Mouse (Mus musculus): ENCODE measurements at regions not wholly inside any gene's neighbourhood (a gene's known extent, or its start where the extent isn't known, plus 50 kb on each side); places are given as distances from the start of the nearest gene placed in this dataset.

- no peak for TF ChIP-seq CTCF (IDR thresholded peaks at IDR 0.05; ENCODE audit: low read depth)
- TF ChIP-seq EP300 (IDR thresholded peaks at IDR 0.05; ENCODE audit: low read depth) = no peak
- H3K4me2 ChIP-seq (ENCODE audit: low read depth) = no peak overlapping the region
- H3K27me3 ChIP-seq (ENCODE audit: control insufficient read depth, insufficient read depth, low read length) = no peaks in the 10 kb centered on the region
- H3K9ac ChIP-seq (replicated peaks) = no peak overlapping the region
- H3K36me3 ChIP-seq (replicated peaks; ENCODE audit: control insufficient read depth, insufficient read depth, low read depth) = no peaks in the 10 kb centered on the region
- ATAC-seq (ENCODE audit: insufficient read depth) (no peak), DNase-seq (ENCODE audit: low read depth in 3 of 3, low spot score in 3 of 3) (no peak)
- WGBS (ENCODE audit: insufficient replicate concordance) = 37% methylated on average over 8 of the region's 8 CpGs
- H3K4me3 ChIP-seq (ENCODE audit: insufficient read depth in 1 of 2, low read depth in 2 of 2, low read length in 2 of 2) = no peak overlapping the region
- no peaks in the 10 kb centered on the region for H3K4me1 ChIP-seq (replicated peaks; ENCODE audit: control insufficient read depth in 2 of 2, insufficient read depth in 2 of 2, low read length in 1 of 2)
- H3K9me3 ChIP-seq (ENCODE audit: control insufficient read depth, low read length) = no peaks in the 10 kb centered on the region
- H3K27ac ChIP-seq = no peak overlapping the region
Measured at GRCm38 (mm10) chr12:15536852-15537368, 279.8 kb downstream of the Trib2 start.

- H3K4me3 ChIP-seq (ENCODE audit: insufficient read depth in 1 of 2, low read depth in 2 of 2, low read length in 2 of 2) = no peak overlapping the region
- no peak overlapping the region for H3K9ac ChIP-seq (replicated peaks)
- TF ChIP-seq CTCF (IDR thresholded peaks at IDR 0.05; ENCODE audit: low read depth) (no peak), EP300 (IDR thresholded peaks at IDR 0.05; ENCODE audit: low read depth) (no peak)
- no peak for DNase-seq (ENCODE audit: low read depth in 3 of 3, low spot score in 3 of 3)
- ATAC-seq (ENCODE audit: insufficient read depth) = no peak
- no peaks in the 10 kb centered on the region for H3K4me1 ChIP-seq (replicated peaks; ENCODE audit: control insufficient read depth in 2 of 2, insufficient read depth in 2 of 2, low read length in 1 of 2)
- no peak overlapping the region for H3K27ac ChIP-seq
- no peaks in the 10 kb centered on the region for H3K27me3 ChIP-seq (ENCODE audit: control insufficient read depth, insufficient read depth, low read length)
- H3K36me3 ChIP-seq (replicated peaks; ENCODE audit: control insufficient read depth, insufficient read depth, low read depth) = no peaks in the 10 kb centered on the region
- no peak overlapping the region for H3K4me2 ChIP-seq (ENCODE audit: low read depth)
- 76% methylated on average over 5 of the region's 5 CpGs for WGBS (ENCODE audit: insufficient replicate concordance)
- no peaks in the 10 kb centered on the region for H3K9me3 ChIP-seq (ENCODE audit: control insufficient read depth, low read length)
Measured at GRCm38 (mm10) chr12:15536247-15536646, 280.5 kb downstream of the Trib2 start.

- no peaks in the 10 kb centered on the region for H3K36me3 ChIP-seq (replicated peaks; ENCODE audit: control insufficient read depth, insufficient read depth, low read depth)
- H3K27me3 ChIP-seq (ENCODE audit: control insufficient read depth, insufficient read depth, low read length) = no peaks in the 10 kb centered on the region
- H3K4me1 ChIP-seq (replicated peaks; ENCODE audit: control insufficient read depth in 2 of 2, insufficient read depth in 2 of 2, low read length in 1 of 2) = no peaks in the 10 kb centered on the region
- no peak for TF ChIP-seq EP300 (IDR thresholded peaks at IDR 0.05; ENCODE audit: low read depth)
- TF ChIP-seq CTCF (IDR thresholded peaks at IDR 0.05; ENCODE audit: low read depth) = peak; percentile 69
- 7% methylated on average over 6 of the region's 6 CpGs for WGBS (ENCODE audit: insufficient replicate concordance)
- H3K4me2 ChIP-seq (ENCODE audit: low read depth) = no peak overlapping the region
- DNase-seq (ENCODE audit: low read depth in 3 of 3, low spot score in 3 of 3) (peak; percentile 4 to 7 (median 4)), ATAC-seq (ENCODE audit: insufficient read depth) (no peak)
- no peak overlapping the region for H3K27ac ChIP-seq
- H3K4me3 ChIP-seq (ENCODE audit: insufficient read depth in 1 of 2, low read depth in 2 of 2, low read length in 2 of 2) = no peak overlapping the region
- no peaks in the 10 kb centered on the region for H3K9me3 ChIP-seq (ENCODE audit: control insufficient read depth, low read length)
- H3K9ac ChIP-seq (replicated peaks) = no peak overlapping the region
Measured at GRCm38 (mm10) chr12:15535822-15536221, 280.9 kb downstream of the Trib2 start.

- H3K9me3 ChIP-seq (ENCODE audit: control insufficient read depth, low read length) = no peaks in the 10 kb centered on the region
- no peak for TF ChIP-seq CTCF (IDR thresholded peaks at IDR 0.05; ENCODE audit: low read depth)
- no peak for TF ChIP-seq EP300 (IDR thresholded peaks at IDR 0.05; ENCODE audit: low read depth)
- H3K9ac ChIP-seq (replicated peaks) = no peak overlapping the region
- DNase-seq (ENCODE audit: low read depth in 3 of 3, low spot score in 3 of 3) (no peak), ATAC-seq (ENCODE audit: insufficient read depth) (no peak)
- H3K27me3 ChIP-seq (ENCODE audit: control insufficient read depth, insufficient read depth, low read length) = no peaks in the 10 kb centered on the region
- no peak overlapping the region for H3K4me3 ChIP-seq (ENCODE audit: insufficient read depth in 1 of 2, low read depth in 2 of 2, low read length in 2 of 2)
- WGBS (ENCODE audit: insufficient replicate concordance) = 30% methylated on average over 4 of the region's 4 CpGs
- no peaks in the 10 kb centered on the region for H3K4me1 ChIP-seq (replicated peaks; ENCODE audit: control insufficient read depth in 2 of 2, insufficient read depth in 2 of 2, low read length in 1 of 2)
- H3K27ac ChIP-seq = no peak overlapping the region
- H3K4me2 ChIP-seq (ENCODE audit: low read depth) = no peak overlapping the region
- no peaks in the 10 kb centered on the region for H3K36me3 ChIP-seq (replicated peaks; ENCODE audit: control insufficient read depth, insufficient read depth, low read depth)
Measured at GRCm38 (mm10) chr12:15520783-15521407, 295.8 kb downstream of the Trib2 start.

GRCm38 (mm10) chr12:15511994-15512393, 304.7 kb downstream of the Trib2 start:
- Histone ChIP-seq H3K4me2 (ENCODE audit: low read depth) (no peak overlapping the region), H3K9ac (replicated peaks) (no peak overlapping the region), H3K4me1 (replicated peaks; ENCODE audit: control insufficient read depth in 2 of 2, insufficient read depth in 2 of 2, low read length in 1 of 2) (no peaks in the 10 kb centered on the region), H3K9me3 (ENCODE audit: control insufficient read depth, low read length) (no peaks in the 10 kb centered on the region), H3K27me3 (ENCODE audit: control insufficient read depth, insufficient read depth, low read length) (no peaks in the 10 kb centered on the region), H3K27ac (no peak overlapping the region), H3K36me3 (replicated peaks; ENCODE audit: control insufficient read depth, insufficient read depth, low read depth) (no peaks in the 10 kb centered on the region), H3K4me3 (ENCODE audit: insufficient read depth in 1 of 2, low read depth in 2 of 2, low read length in 2 of 2) (no peak overlapping the region)
- TF ChIP-seq EP300 (IDR thresholded peaks at IDR 0.05; ENCODE audit: low read depth) (no peak), CTCF (IDR thresholded peaks at IDR 0.05; ENCODE audit: low read depth) (no peak)
- DNase-seq (ENCODE audit: low read depth in 3 of 3, low spot score in 3 of 3) (no peak), ATAC-seq (ENCODE audit: insufficient read depth) (no peak)
- 24% methylated on average over 2 of the region's 2 CpGs for WGBS (ENCODE audit: insufficient replicate concordance)

All from liver, embryonic 14.5 days (tissue).